Mouse (Mus musculus): ENCODE data around the gene Gm20479. TPM values are rescaled to one million over a fixed set of nuclear protein-coding genes. Genes with fewer than 3 reads are reported as not detected.

The Gm20479 gene
- polyA plus RNA-seq, 2 experiments: 0.09 TPM; not detected in 1

DNA sequence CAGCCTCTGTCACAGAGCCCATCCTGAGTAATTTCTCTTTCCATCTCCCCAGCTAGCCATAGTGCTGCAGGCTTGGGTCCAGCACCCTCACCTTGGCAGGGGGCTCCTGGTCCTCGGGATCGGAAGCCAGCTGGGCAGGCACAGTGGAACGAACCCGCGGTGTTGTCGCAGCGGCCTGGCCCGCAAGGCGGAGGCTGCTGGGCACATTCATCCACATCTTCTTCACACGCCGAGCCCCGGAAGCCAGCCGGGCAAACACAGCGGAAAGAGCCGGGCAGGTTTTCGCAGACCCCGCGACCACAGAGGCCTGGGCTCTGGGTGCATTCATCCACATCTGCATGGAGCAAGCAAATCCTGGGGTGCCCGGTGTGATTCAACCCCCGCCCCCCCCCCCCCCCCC lies 32.3 kb downstream of the Gm20479 start:
- Histone ChIP-seq H3K27me3 (ENCODE audit: control insufficient read depth, insufficient read depth, low read length) (peaks cover 55% of the 10 kb centered on the region), H3K4me3 (ENCODE audit: insufficient read depth in 1 of 2, low read depth in 2 of 2, low read length in 2 of 2) (no peak overlapping the region), H3K4me2 (ENCODE audit: low read depth) (no peak overlapping the region), H3K27ac (no peak overlapping the region), H3K36me3 (replicated peaks; ENCODE audit: control insufficient read depth, insufficient read depth, low read depth) (no peaks in the 10 kb centered on the region), H3K9me3 (ENCODE audit: control insufficient read depth, low read length) (no peaks in the 10 kb centered on the region), H3K9ac (replicated peaks) (no peak overlapping the region), H3K4me1 (replicated peaks; ENCODE audit: control insufficient read depth in 2 of 2, insufficient read depth in 2 of 2, low read length in 1 of 2) (0 out of 4 replicates have a peak, but pooled peaks cover 0 to 4% of the 10 kb centered on the region in 2 experiments)
- TF ChIP-seq CTCF (IDR thresholded peaks at IDR 0.05; ENCODE audit: low read depth): no peak
- TF ChIP-seq EP300 (IDR thresholded peaks at IDR 0.05; ENCODE audit: low read depth): no peak
- 48% methylated on average over 18 of the region's 20 CpGs for WGBS (ENCODE audit: insufficient replicate concordance)
- DNase-seq (ENCODE audit: low read depth in 3 of 3, low spot score in 3 of 3) (no peak), ATAC-seq (ENCODE audit: insufficient read depth) (no peak)

DNA sequence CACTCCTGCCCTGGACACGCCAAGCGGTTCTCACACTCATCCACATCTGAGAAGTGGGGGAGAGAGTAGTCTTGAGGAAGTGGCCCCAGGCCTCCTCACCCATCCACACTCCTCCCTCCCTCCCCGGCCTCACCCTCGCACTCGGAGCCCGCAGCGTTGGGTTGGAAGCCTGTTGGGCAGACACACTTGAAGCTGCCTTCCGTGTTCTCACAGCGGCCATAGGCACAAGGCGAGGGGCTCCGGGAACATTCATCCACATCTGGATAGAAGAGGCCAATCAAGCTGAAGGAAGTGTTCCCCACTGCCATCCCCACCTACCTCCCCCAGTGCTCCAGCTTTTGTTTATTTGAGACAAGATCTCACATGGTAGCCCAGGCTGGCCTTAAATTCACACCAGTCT lies 33.1 kb downstream of the Gm20479 start:
- H3K27me3 ChIP-seq (ENCODE audit: control insufficient read depth, insufficient read depth, low read length): peaks cover 48% of the 10 kb centered on the region
- DNase-seq (ENCODE audit: low read depth in 3 of 3, low spot score in 3 of 3): no peak
- 76% methylated on average over 11 of the region's 11 CpGs for WGBS (ENCODE audit: insufficient replicate concordance)

DNA sequence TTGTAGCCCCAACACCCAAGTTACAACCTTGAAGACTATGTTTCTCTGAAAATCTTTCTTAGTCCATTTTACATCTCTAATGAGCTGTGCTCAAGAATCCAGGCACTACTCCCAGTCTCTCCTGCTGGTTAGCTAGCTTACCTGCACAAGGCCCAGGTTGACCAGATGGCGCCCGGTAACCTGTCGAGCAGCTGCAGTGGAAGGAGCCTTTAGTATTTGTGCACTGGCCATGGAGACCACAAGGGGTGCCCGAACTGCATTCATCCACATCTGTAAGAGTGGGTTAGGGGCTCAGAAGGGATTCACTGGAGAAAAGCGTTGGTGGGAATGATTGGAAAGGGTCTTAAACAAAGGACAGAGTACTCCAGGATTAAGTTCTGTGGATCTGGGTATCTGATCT lies 34.2 kb downstream of the Gm20479 start:
- Histone ChIP-seq H3K27ac (no peak overlapping the region), H3K4me1 (replicated peaks; ENCODE audit: control insufficient read depth in 2 of 2, insufficient read depth in 2 of 2, low read length in 1 of 2) (no peaks in the 10 kb centered on the region), H3K9ac (replicated peaks) (no peak overlapping the region), H3K36me3 (replicated peaks; ENCODE audit: control insufficient read depth, insufficient read depth, low read depth) (no peaks in the 10 kb centered on the region), H3K4me3 (ENCODE audit: insufficient read depth in 1 of 2, low read depth in 2 of 2, low read length in 2 of 2) (no peak overlapping the region), H3K4me2 (ENCODE audit: low read depth) (no peak overlapping the region), H3K9me3 (ENCODE audit: control insufficient read depth, low read length) (no peaks in the 10 kb centered on the region), H3K27me3 (ENCODE audit: control insufficient read depth, insufficient read depth, low read length) (peaks cover 38% of the 10 kb centered on the region)
- TF ChIP-seq CTCF (IDR thresholded peaks at IDR 0.05; ENCODE audit: low read depth) (no peak), EP300 (IDR thresholded peaks at IDR 0.05; ENCODE audit: low read depth) (no peak)
- ATAC-seq (ENCODE audit: insufficient read depth) (no peak), DNase-seq (ENCODE audit: low read depth in 3 of 3, low spot score in 3 of 3) (no peak)
- 67% methylated on average over 5 of the region's 5 CpGs for WGBS (ENCODE audit: insufficient replicate concordance)

More for the DNA sequence above, 33.1 kb downstream of the Gm20479 start:
- no peak overlapping the region for H3K27ac ChIP-seq
- H3K4me3 ChIP-seq (ENCODE audit: insufficient read depth in 1 of 2, low read depth in 2 of 2, low read length in 2 of 2): no peak overlapping the region
- no peaks in the 10 kb centered on the region for H3K4me1 ChIP-seq (replicated peaks; ENCODE audit: control insufficient read depth in 2 of 2, insufficient read depth in 2 of 2, low read length in 1 of 2)
- no peaks in the 10 kb centered on the region for H3K36me3 ChIP-seq (replicated peaks; ENCODE audit: control insufficient read depth, insufficient read depth, low read depth)
- H3K9me3 ChIP-seq (ENCODE audit: control insufficient read depth, low read length): no peaks in the 10 kb centered on the region
- no peak for ATAC-seq (ENCODE audit: insufficient read depth)
- H3K9ac ChIP-seq (replicated peaks): no peak overlapping the region
- TF ChIP-seq CTCF (IDR thresholded peaks at IDR 0.05; ENCODE audit: low read depth): no peak
- TF ChIP-seq EP300 (IDR thresholded peaks at IDR 0.05; ENCODE audit: low read depth): no peak
- no peak overlapping the region for H3K4me2 ChIP-seq (ENCODE audit: low read depth)

DNA sequence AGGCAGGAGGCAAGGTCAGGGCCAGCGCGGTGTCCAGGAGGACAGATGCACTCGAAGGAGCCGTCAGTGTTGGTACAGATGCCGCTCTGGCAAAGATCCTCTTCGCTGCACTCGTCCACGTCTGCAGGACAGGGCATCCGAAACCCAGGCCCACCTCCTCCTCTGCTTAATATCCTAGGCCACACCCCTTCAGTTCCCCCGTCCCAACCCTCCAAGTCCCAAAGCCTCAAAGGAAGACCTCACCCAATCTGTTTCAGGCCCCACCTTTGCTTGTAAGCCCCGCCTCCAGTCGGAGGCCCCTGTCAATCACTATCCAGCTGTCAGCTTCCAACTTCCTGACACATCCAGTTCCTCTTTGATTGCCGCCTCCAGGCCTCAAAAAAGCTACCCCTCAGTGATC lies 34.9 kb downstream of the Gm20479 start:
- DNase-seq (ENCODE audit: low read depth in 3 of 3, low spot score in 3 of 3) (no peak), ATAC-seq (ENCODE audit: insufficient read depth) (no peak)
- Histone ChIP-seq H3K4me3 (ENCODE audit: insufficient read depth in 1 of 2, low read depth in 2 of 2, low read length in 2 of 2) (no peak overlapping the region), H3K9ac (replicated peaks) (no peak overlapping the region), H3K36me3 (replicated peaks; ENCODE audit: control insufficient read depth, insufficient read depth, low read depth) (no peaks in the 10 kb centered on the region), H3K27ac (no peak overlapping the region), H3K27me3 (ENCODE audit: control insufficient read depth, insufficient read depth, low read length) (peaks cover 32% of the 10 kb centered on the region), H3K4me2 (ENCODE audit: low read depth) (no peak overlapping the region), H3K9me3 (ENCODE audit: control insufficient read depth, low read length) (no peaks in the 10 kb centered on the region), H3K4me1 (replicated peaks; ENCODE audit: control insufficient read depth in 2 of 2, insufficient read depth in 2 of 2, low read length in 1 of 2) (no peaks in the 10 kb centered on the region)
- WGBS (ENCODE audit: insufficient replicate concordance): 19% methylated on average over 13 of the region's 13 CpGs
- TF ChIP-seq EP300 (IDR thresholded peaks at IDR 0.05; ENCODE audit: low read depth) (no peak), CTCF (IDR thresholded peaks at IDR 0.05; ENCODE audit: low read depth) (no peak)

DNA sequence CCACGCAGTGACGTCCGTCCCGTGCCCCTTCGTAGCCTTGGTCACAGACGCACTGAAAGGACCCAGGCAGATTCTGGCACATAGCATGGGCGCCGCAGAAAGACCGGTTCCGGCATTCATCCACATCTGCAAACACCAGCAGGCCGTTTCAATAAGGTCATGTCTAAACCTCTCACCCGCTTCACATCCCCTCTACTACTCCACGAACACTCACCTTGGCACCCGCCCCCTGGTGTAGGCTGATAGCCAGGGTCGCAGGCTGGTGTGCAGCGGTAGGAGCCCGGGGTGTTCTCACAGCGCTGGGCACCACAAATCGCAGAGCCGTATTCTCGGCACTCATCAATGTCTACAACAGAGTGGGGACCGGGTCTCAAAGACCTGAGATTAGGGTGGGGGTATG lies 37.8 kb downstream of the Gm20479 start:
- H3K4me1 ChIP-seq (replicated peaks; ENCODE audit: control insufficient read depth in 2 of 2, insufficient read depth in 2 of 2, low read length in 1 of 2): no peaks in the 10 kb centered on the region
- H3K36me3 ChIP-seq (replicated peaks; ENCODE audit: control insufficient read depth, insufficient read depth, low read depth): no peaks in the 10 kb centered on the region
- no peak for DNase-seq (ENCODE audit: low read depth in 3 of 3, low spot score in 3 of 3)
- H3K9me3 ChIP-seq (ENCODE audit: control insufficient read depth, low read length): no peaks in the 10 kb centered on the region
- H3K27me3 ChIP-seq (ENCODE audit: control insufficient read depth, insufficient read depth, low read length): peaks cover 4% of the 10 kb centered on the region; the same call in 1 of the 2 replicates
- H3K4me2 ChIP-seq (ENCODE audit: low read depth): no peak overlapping the region
- 75% methylated on average over 22 of the region's 22 CpGs for WGBS (ENCODE audit: insufficient replicate concordance)
- ATAC-seq (ENCODE audit: insufficient read depth): no peak
- H3K9ac ChIP-seq (replicated peaks): no peak overlapping the region
- H3K27ac ChIP-seq: no peak overlapping the region
- TF ChIP-seq CTCF (IDR thresholded peaks at IDR 0.05; ENCODE audit: low read depth) (no peak), EP300 (IDR thresholded peaks at IDR 0.05; ENCODE audit: low read depth) (no peak)
- H3K4me3 ChIP-seq (ENCODE audit: insufficient read depth in 1 of 2, low read depth in 2 of 2, low read length in 2 of 2): no peak overlapping the region
